Mouse (Mus musculus): ENCODE results near the gene Mcrs1. TPM values are rescaled to one million over a fixed set of nuclear protein-coding genes. Genes with fewer than 3 reads are reported as not detected.
"Not testable (repeated sequence)": the region's sequence is repeated elsewhere in the genome, so short reads cannot be mapped to it uniquely, and the experiment has no call there.

Mcrs1 gene
- polyA plus RNA-seq, 1 experiment from 2014 or later = 159 TPM

GRCm38 (mm10) chr15:99249938-99250337 lies 1.8 kb downstream of the Mcrs1 start:
- no peak overlapping the region for H3K9ac ChIP-seq
- ATAC-seq (ENCODE audit: insufficient number of reproducible peaks, insufficient read depth, low FRiP score, low TSS enrichment) = no peak
- H3K4me2 ChIP-seq (replicated peaks) = no peak overlapping the region
- no peak overlapping the region for H3K27ac ChIP-seq
- peaks cover 44% of the 10 kb centered on the region for H3K36me3 ChIP-seq
- H3K27me3 ChIP-seq = no peaks in the 10 kb centered on the region
- no peak overlapping the region for H3K4me3 ChIP-seq
- WGBS = 92% methylated on average over 11 of the region's 11 CpGs
- H3K9me3 ChIP-seq = no peaks in the 10 kb centered on the region
- H3K4me1 ChIP-seq = 0 out of 2 replicates have a peak, but pooled peaks cover 4% of the 10 kb centered on the region

GRCm38 (mm10) chr15:99248972-99249371 lies 2.8 kb downstream of the Mcrs1 start:
- Histone ChIP-seq H3K36me3 (peaks cover 54% of the 10 kb centered on the region), H3K9me3 (no peaks in the 10 kb centered on the region), H3K27ac (no peak overlapping the region), H3K4me3 (no peak overlapping the region), H3K9ac (no peak overlapping the region), H3K27me3 (no peaks in the 10 kb centered on the region), H3K4me1 (0 out of 2 replicates have a peak, but pooled peaks cover 4% of the 10 kb centered on the region), H3K4me2 (replicated peaks) (no peak overlapping the region)
- no peak for ATAC-seq (ENCODE audit: insufficient number of reproducible peaks, insufficient read depth, low FRiP score, low TSS enrichment)
- 82% methylated on average over 9 of the region's 9 CpGs for WGBS

GRCm38 (mm10) chr15:99246736-99247135 lies 5.0 kb downstream of the Mcrs1 start:
- H3K9ac ChIP-seq; H3K4me1 ChIP-seq; ATAC-seq (ENCODE audit: insufficient number of reproducible peaks, insufficient read depth, low FRiP score, low TSS enrichment); H3K27me3 ChIP-seq; H3K4me3 ChIP-seq; H3K9me3 ChIP-seq; H3K4me2 ChIP-seq (replicated peaks); H3K27ac ChIP-seq: not testable (repeated sequence)
- peaks cover 72% of the 10 kb centered on the region for H3K36me3 ChIP-seq
- WGBS = 86% methylated on average over 6 of the region's 6 CpGs

- no peak overlapping the region for H3K27ac ChIP-seq
- no peaks in the 10 kb centered on the region for H3K27me3 ChIP-seq
- H3K9me3 ChIP-seq = no peaks in the 10 kb centered on the region
- ATAC-seq (ENCODE audit: insufficient number of reproducible peaks, insufficient read depth, low FRiP score, low TSS enrichment) = no peak; the same call in 1 of the 2 replicates
- 91% methylated on average over 10 of the region's 10 CpGs for WGBS
- H3K36me3 ChIP-seq = peaks cover 56% of the 10 kb centered on the region
- H3K4me2 ChIP-seq (replicated peaks) = no peak overlapping the region
- peaks cover 5% of the 10 kb centered on the region; the same call in 1 of the 2 replicates for H3K4me1 ChIP-seq
- no peak overlapping the region for H3K9ac ChIP-seq
- H3K4me3 ChIP-seq = no peak overlapping the region
Measured at GRCm38 (mm10) chr15:99242045-99242444, 9.7 kb downstream of the Mcrs1 start.

- no peak for ATAC-seq (ENCODE audit: insufficient number of reproducible peaks, insufficient read depth, low FRiP score, low TSS enrichment)
- Histone ChIP-seq H3K9ac (no peak overlapping the region), H3K27me3 (no peaks in the 10 kb centered on the region), H3K4me1 (peaks cover 5% of the 10 kb centered on the region; the same call in 1 of the 2 replicates), H3K4me2 (replicated peaks) (no peak overlapping the region), H3K9me3 (no peaks in the 10 kb centered on the region), H3K27ac (no peak overlapping the region), H3K4me3 (no peak overlapping the region), H3K36me3 (peaks cover 48% of the 10 kb centered on the region)
- WGBS = 76% methylated on average over 4 of the region's 4 CpGs
Measured at GRCm38 (mm10) chr15:99241249-99241648, 10.5 kb downstream of the Mcrs1 start.

- Histone ChIP-seq H3K9ac (no peak overlapping the region), H3K36me3 (peaks cover 40% of the 10 kb centered on the region), H3K9me3 (no peaks in the 10 kb centered on the region), H3K4me2 (replicated peaks) (no peak overlapping the region), H3K27ac (no peak overlapping the region), H3K4me1 (peaks cover 5% of the 10 kb centered on the region; the same call in 1 of the 2 replicates), H3K27me3 (no peaks in the 10 kb centered on the region), H3K4me3 (no peak overlapping the region)
- WGBS = 60% methylated on average over 4 of the region's 4 CpGs
- no peak for ATAC-seq (ENCODE audit: insufficient number of reproducible peaks, insufficient read depth, low FRiP score, low TSS enrichment)
Measured at GRCm38 (mm10) chr15:99240129-99240528, 11.6 kb downstream of the Mcrs1 start.

- H3K27ac ChIP-seq = no peak overlapping the region
- no peaks in the 10 kb centered on the region for H3K9me3 ChIP-seq
- peaks cover 5% of the 10 kb centered on the region; the same call in 1 of the 2 replicates for H3K4me1 ChIP-seq
- WGBS = 26% methylated on average over 11 of the region's 11 CpGs
- no peak overlapping the region for H3K4me3 ChIP-seq
- peaks cover 15% of the 10 kb centered on the region for H3K27me3 ChIP-seq
- H3K9ac ChIP-seq = peak overlapping the region; percentile 3; the same call in 1 of the 2 replicates
- no peak overlapping the region for H3K4me2 ChIP-seq (replicated peaks)
- no peak for ATAC-seq (ENCODE audit: insufficient number of reproducible peaks, insufficient read depth, low FRiP score, low TSS enrichment)
- H3K36me3 ChIP-seq = peaks cover 18% of the 10 kb centered on the region
Measured at GRCm38 (mm10) chr15:99238006-99238405, 13.8 kb downstream of the Mcrs1 start.

GRCm38 (mm10) chr15:99234326-99235010 lies 17.3 kb downstream of the Mcrs1 start:
- no peak overlapping the region for H3K27ac ChIP-seq
- H3K27me3 ChIP-seq = peaks cover 44% of the 10 kb centered on the region
- H3K36me3 ChIP-seq = no peaks in the 10 kb centered on the region
- peaks cover 5% of the 10 kb centered on the region; the same call in 1 of the 2 replicates for H3K4me1 ChIP-seq
- H3K9me3 ChIP-seq = no peaks in the 10 kb centered on the region
- no peak overlapping the region for H3K9ac ChIP-seq
- no peak for ATAC-seq (ENCODE audit: insufficient number of reproducible peaks, insufficient read depth, low FRiP score, low TSS enrichment)
- 56% methylated on average over 12 of the region's 12 CpGs for WGBS
- no peak overlapping the region for H3K4me2 ChIP-seq (replicated peaks)
- no peak overlapping the region for H3K4me3 ChIP-seq

- Histone ChIP-seq H3K4me2 (replicated peaks) (no peak overlapping the region), H3K27ac (no peak overlapping the region), H3K9me3 (no peaks in the 10 kb centered on the region), H3K9ac (no peak overlapping the region), H3K27me3 (peaks cover 52% of the 10 kb centered on the region), H3K4me3 (no peak overlapping the region), H3K4me1 (peaks cover 5% of the 10 kb centered on the region; the same call in 1 of the 2 replicates), H3K36me3 (no peaks in the 10 kb centered on the region)
- no peak for ATAC-seq (ENCODE audit: insufficient number of reproducible peaks, insufficient read depth, low FRiP score, low TSS enrichment)
- WGBS = 62% methylated on average over 17 of the region's 17 CpGs
Measured at GRCm38 (mm10) chr15:99233719-99234118, 18.0 kb downstream of the Mcrs1 start.

GRCm38 (mm10) chr15:99231998-99232397 lies 19.8 kb downstream of the Mcrs1 start:
- H3K9me3 ChIP-seq = no peaks in the 10 kb centered on the region
- H3K4me3 ChIP-seq = no peak overlapping the region
- H3K9ac ChIP-seq = no peak overlapping the region
- H3K27ac ChIP-seq = no peak overlapping the region
- peaks cover 69% of the 10 kb centered on the region for H3K27me3 ChIP-seq
- no peaks in the 10 kb centered on the region for H3K4me1 ChIP-seq
- no peak for ATAC-seq (ENCODE audit: insufficient number of reproducible peaks, insufficient read depth, low FRiP score, low TSS enrichment)
- no peak overlapping the region for H3K4me2 ChIP-seq (replicated peaks)
- H3K36me3 ChIP-seq = no peaks in the 10 kb centered on the region
- 65% methylated on average over 10 of the region's 10 CpGs for WGBS

- H3K9ac ChIP-seq = no peak overlapping the region
- H3K9me3 ChIP-seq = no peaks in the 10 kb centered on the region
- peaks cover 50% of the 10 kb centered on the region for H3K4me1 ChIP-seq
- H3K4me2 ChIP-seq (replicated peaks) = peak overlapping the region; percentile 71
- H3K36me3 ChIP-seq = no peaks in the 10 kb centered on the region
- peak overlapping the region; percentile 44; the same call in 1 of the 2 replicates for H3K4me3 ChIP-seq
- peaks cover 99% of the 10 kb centered on the region for H3K27me3 ChIP-seq
- WGBS = 14% methylated on average over 14 of the region's 14 CpGs
- ATAC-seq (ENCODE audit: insufficient number of reproducible peaks, insufficient read depth, low FRiP score, low TSS enrichment) = no peak
- no peak overlapping the region for H3K27ac ChIP-seq
Measured at GRCm38 (mm10) chr15:99226090-99226489, 25.7 kb downstream of the Mcrs1 start.

GRCm38 (mm10) chr15:99225081-99225810 lies 26.5 kb downstream of the Mcrs1 start:
- Histone ChIP-seq H3K27me3 (peaks cover 94% of the 10 kb centered on the region), H3K4me1 (peaks cover 52% of the 10 kb centered on the region), H3K27ac (no peak overlapping the region), H3K4me3 (peak overlapping the region; percentile 44), H3K36me3 (no peaks in the 10 kb centered on the region), H3K9me3 (no peaks in the 10 kb centered on the region), H3K4me2 (replicated peaks) (peak overlapping the region; percentile 71), H3K9ac (no peak overlapping the region; the same call in 1 of the 2 replicates)
- ATAC-seq (ENCODE audit: insufficient number of reproducible peaks, insufficient read depth, low FRiP score, low TSS enrichment) = no peak
- 1% methylated on average over 22 of the region's 22 CpGs for WGBS
